Mouse (Mus musculus) forebrain, postnatal 0 days (tissue): ENCODE measurements around the gene Grm7. TPM values are rescaled to one million over a fixed set of nuclear protein-coding genes. Genes with fewer than 3 reads are reported as not detected.

Experiments
- ATAC-seq: fragments of 200-750 bp; cut with Nextera tagmentation; 2 replicates; pipeline ENCODE4 v1.8.0; 2017; ENCODE audit warnings: mild to moderate bottlenecking, moderate library complexity
- DNase-seq: peaks from one replicate; pipeline ENCODE4 v3.0.0-alpha.2; 2015
- H3K27ac ChIP-seq: fragments of 300-500 bp; sonication (generic); 2 replicates; pipeline ENCODE4 v1.5.1; 2014; ENCODE audit warnings: low read depth, mild to moderate bottlenecking, antibody characterized with exemption, low read length, moderate library complexity, mixed read lengths
- H3K27me3 ChIP-seq: fragments of 300-500 bp; sonication (generic); 2 replicates; pipeline ENCODE4 v1.6.1; 2014; ENCODE audit warnings: mild to moderate bottlenecking, low read length, mixed read lengths; ENCODE audit not compliant: insufficient read depth
- H3K36me3 ChIP-seq: fragments of 300-500 bp; sonication (generic); 2 replicates; pipeline ENCODE4 v1.6.1; 2014; ENCODE audit warnings: mild to moderate bottlenecking, moderate library complexity; ENCODE audit not compliant: insufficient read depth
- H3K4me1 ChIP-seq: fragments of 300-500 bp; sonication (generic); 2 replicates; pipeline ENCODE4 v1.6.1; 2014; ENCODE audit warnings: antibody characterized with exemption; ENCODE audit not compliant: insufficient read depth
- H3K4me2 ChIP-seq: fragments of 300-500 bp; sonication (generic); 2 replicates; pipeline ENCODE4 v1.6.1; 2014; ENCODE audit warnings: low read depth, mild to moderate bottlenecking, moderate library complexity
- H3K4me3 ChIP-seq: fragments of 300-500 bp; sonication (generic); 2 replicates; pipeline ENCODE4 v1.5.1; 2014; ENCODE audit warnings: low read depth, low read length, mixed read lengths
- H3K9ac ChIP-seq: fragments of 300-500 bp; sonication (generic); 2 replicates; pipeline ENCODE4 v1.6.1; 2014; ENCODE audit warnings: mild to moderate bottlenecking
- H3K9me3 ChIP-seq: fragments of 300-500 bp; sonication (generic); 2 replicates; pipeline ENCODE4 v1.6.1; 2016; ENCODE audit warnings: low read length
- CTCF ChIP-seq: sonication (generic); IDR thresholded peaks from 2 replicates; pipeline ENCODE4 v1.5.1; 2016; ENCODE audit warnings: antibody characterized with exemption, control low read depth, low read depth
- WGBS: fragments of 180-500 bp; shearing (Covaris S2); extraction: QIAGEN DNeasy Blood & Tissue Kit; methylation state at CpG from one replicate; pipeline ENCODE4 v1.1.7; 2014; 5-methylcytosine and 5-hydroxymethylcytosine counted together
- polyA plus RNA-seq: library from polyadenylated mRNA; unstranded; fragments of >200 nt; fragmentation: Nextera tagmentation; extraction: Ambion mirVana; gene quantifications from 2 replicates; pipeline ENCODE4 v1.2.1, GENCODE M21; 2015
- total RNA-seq: library from RNA; depleted of rRNA; stranded (reverse); fragments of >200 nt; gene quantifications from 2 replicates; pipeline ENCODE4 v1.2.3, GENCODE M21; 2014

Gene Grm7
- total and polyA plus RNA-seq, 2 experiments from 2014 or later, result 20.7 to 40.7 TPM

DNA sequence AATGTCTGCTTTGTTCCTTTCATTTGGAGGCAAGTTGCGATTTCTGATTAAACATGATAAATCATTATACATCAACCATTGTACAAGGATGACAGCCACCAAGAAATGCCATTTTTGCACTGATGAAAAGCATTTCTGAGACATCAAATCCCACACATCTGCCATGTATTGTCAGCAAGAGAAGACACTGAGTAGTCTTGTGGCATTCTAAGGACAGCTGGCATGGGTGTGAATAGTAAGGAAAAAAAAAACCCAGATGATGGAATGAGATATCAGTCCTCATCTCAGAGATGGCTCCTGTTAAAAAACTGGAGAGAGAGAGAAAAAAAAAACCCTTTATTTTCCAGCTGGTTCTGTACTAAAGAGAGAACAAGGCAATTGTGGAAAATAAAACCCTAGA, 875.8 kb downstream of the Grm7 start:
- no peaks in the 10 kb centered on the region for H3K9me3 ChIP-seq
- DNase-seq (no peak), ATAC-seq (no peak)
- H3K27me3 ChIP-seq, result no peaks in the 10 kb centered on the region
- H3K4me2 ChIP-seq, result no peak overlapping the region
- H3K9ac ChIP-seq, result no peak overlapping the region
- no peaks in the 10 kb centered on the region for H3K36me3 ChIP-seq
- no peaks in the 10 kb centered on the region for H3K4me1 ChIP-seq
- no peak for TF ChIP-seq CTCF
- H3K27ac ChIP-seq, result no peak overlapping the region
- H3K4me3 ChIP-seq, result no peak overlapping the region
- 63% methylated on average over 1 of the region's 1 CpGs for WGBS

DNA sequence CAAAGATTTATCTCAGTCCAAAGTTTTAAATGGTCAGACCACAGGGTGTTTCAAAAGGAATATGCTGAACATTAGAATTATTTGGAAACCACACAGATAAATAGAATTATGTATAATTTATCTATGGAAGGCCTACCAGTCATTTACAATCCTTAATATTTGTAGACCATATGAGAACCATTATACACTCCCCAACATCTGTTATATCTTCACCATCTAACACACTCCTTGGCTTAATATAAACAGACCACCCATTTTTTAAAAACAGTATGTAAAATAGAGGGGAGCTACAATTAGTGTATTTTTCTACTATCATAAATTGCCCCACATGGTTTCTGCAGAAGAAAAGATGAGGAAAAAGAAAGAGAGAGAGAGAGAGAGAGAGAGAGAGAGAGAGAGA, 876.7 kb downstream of the Grm7 start:
- no peak for TF ChIP-seq CTCF
- H3K36me3 ChIP-seq, result no peaks in the 10 kb centered on the region
- H3K27ac ChIP-seq, result no peak overlapping the region
- H3K4me2 ChIP-seq, result no peak overlapping the region
- H3K4me3 ChIP-seq, result no peak overlapping the region
- no peak overlapping the region for H3K9ac ChIP-seq
- H3K27me3 ChIP-seq, result no peaks in the 10 kb centered on the region
- ATAC-seq, result no peak
- no peaks in the 10 kb centered on the region for H3K4me1 ChIP-seq
- no peak for DNase-seq
- no peaks in the 10 kb centered on the region for H3K9me3 ChIP-seq

DNA sequence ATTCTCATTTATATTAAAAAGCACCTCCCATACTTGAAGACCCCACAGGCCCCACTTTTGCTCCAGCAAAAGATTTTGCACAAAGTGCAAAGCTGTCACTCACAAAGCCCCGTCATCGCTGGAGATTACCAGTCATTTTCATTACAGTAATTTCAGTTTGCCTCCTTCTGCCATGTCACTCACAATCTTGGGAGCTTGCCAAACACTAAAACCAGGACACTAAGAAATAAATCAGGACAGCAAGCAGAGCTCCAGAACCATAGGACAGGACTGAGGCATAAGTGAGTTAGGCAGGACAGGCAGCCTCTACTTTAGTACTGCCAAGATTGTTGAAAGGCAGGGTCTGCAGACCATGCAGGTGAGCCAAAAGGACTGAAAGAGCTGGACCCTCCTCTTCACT, 884.6 kb downstream of the Grm7 start:
- Histone ChIP-seq H3K27me3 (no peaks in the 10 kb centered on the region), H3K4me3 (no peak overlapping the region), H3K4me2 (no peak overlapping the region), H3K9me3 (no peaks in the 10 kb centered on the region), H3K36me3 (no peaks in the 10 kb centered on the region), H3K4me1 (no peaks in the 10 kb centered on the region), H3K27ac (no peak overlapping the region), H3K9ac (no peak overlapping the region)
- ATAC-seq (peak; percentile 36), DNase-seq (peak; percentile 41)
- no peak for TF ChIP-seq CTCF
- 22% methylated on average over 2 of the region's 2 CpGs for WGBS

DNA sequence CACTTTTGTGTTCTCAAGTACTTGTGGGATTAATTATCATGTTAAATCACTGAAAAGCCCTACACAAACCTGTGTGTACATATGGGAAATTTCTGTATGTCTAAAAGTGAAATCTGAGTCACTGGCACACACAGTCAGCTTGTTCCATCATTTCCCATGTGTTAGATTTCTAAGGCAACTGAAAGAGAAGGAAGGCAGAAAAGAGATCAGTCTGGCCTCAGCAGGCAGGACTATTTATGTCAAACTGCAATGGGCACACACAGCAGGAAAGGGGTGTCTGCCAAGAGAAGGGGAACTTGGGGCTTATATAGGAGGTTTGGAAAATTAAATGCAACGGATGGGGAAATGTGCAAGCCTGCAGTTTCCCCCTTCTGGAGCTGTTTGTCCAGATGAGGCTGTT, 913.2 kb downstream of the Grm7 start:
- DNase-seq (no peak), ATAC-seq (no peak)
- no peak overlapping the region for H3K4me3 ChIP-seq
- 31% methylated on average over 1 of the region's 1 CpGs for WGBS
- no peak for TF ChIP-seq CTCF
- no peaks in the 10 kb centered on the region for H3K27me3 ChIP-seq
- H3K4me2 ChIP-seq, result no peak overlapping the region
- no peaks in the 10 kb centered on the region for H3K9me3 ChIP-seq
- no peak overlapping the region for H3K9ac ChIP-seq
- no peaks in the 10 kb centered on the region for H3K36me3 ChIP-seq
- no peaks in the 10 kb centered on the region for H3K4me1 ChIP-seq
- H3K27ac ChIP-seq, result no peak overlapping the region

DNA sequence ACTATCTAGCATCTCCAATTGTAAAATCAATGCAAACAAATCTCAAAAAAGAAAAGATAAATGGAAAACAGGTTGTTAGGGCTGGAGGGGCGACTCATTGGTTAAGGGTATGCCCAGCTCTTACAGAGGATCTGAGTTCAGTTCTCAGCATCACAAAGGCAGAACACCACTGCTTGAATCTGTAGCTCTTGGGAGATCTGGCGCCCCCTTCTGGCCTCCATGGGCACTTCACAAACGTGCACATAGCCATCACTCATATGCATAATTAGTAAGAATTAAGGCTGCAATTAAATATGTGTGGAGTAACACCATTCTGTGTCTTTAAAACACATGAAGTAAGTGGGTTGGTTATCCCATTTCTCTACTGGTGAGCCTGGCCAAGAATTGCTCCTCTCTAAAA, 914.1 kb downstream of the Grm7 start:
- no peaks in the 10 kb centered on the region for H3K4me1 ChIP-seq
- H3K9me3 ChIP-seq, result no peaks in the 10 kb centered on the region
- DNase-seq (no peak), ATAC-seq (no peak)
- H3K4me2 ChIP-seq, result no peak overlapping the region
- peak; percentile 18; the same call in 1 of the 2 replicates for TF ChIP-seq CTCF
- H3K27me3 ChIP-seq, result no peaks in the 10 kb centered on the region
- no peak overlapping the region for H3K9ac ChIP-seq
- WGBS, result 75% methylated on average over 3 of the region's 3 CpGs
- H3K27ac ChIP-seq, result no peak overlapping the region
- no peaks in the 10 kb centered on the region for H3K36me3 ChIP-seq
- H3K4me3 ChIP-seq, result no peak overlapping the region

DNA sequence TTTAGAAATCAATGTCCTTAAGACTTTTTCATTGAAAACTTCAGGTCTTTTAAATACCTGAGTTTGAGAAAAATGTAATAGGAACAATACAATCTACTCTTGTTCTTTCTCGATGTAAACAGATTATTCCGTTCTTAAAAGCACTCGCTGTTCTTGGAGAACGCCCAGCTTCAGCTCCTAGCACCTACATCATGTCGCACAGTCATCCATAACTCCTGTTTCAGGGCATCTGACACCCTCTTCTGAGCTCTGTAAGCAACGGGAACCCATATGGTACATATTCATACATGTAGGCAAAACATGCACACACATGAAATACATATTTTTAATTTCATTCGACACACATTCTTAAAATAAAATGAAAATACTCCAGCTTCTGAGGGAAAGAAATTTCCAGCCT, 916.0 kb downstream of the Grm7 start:
- ATAC-seq (no peak), DNase-seq (peak; percentile 7)
- Histone ChIP-seq H3K9me3 (no peaks in the 10 kb centered on the region), H3K4me2 (no peak overlapping the region), H3K27me3 (no peaks in the 10 kb centered on the region), H3K27ac (no peak overlapping the region), H3K4me1 (no peaks in the 10 kb centered on the region), H3K4me3 (no peak overlapping the region), H3K9ac (no peak overlapping the region), H3K36me3 (no peaks in the 10 kb centered on the region)
- no peak for TF ChIP-seq CTCF
- 74% methylated on average over 7 of the region's 7 CpGs for WGBS

DNA sequence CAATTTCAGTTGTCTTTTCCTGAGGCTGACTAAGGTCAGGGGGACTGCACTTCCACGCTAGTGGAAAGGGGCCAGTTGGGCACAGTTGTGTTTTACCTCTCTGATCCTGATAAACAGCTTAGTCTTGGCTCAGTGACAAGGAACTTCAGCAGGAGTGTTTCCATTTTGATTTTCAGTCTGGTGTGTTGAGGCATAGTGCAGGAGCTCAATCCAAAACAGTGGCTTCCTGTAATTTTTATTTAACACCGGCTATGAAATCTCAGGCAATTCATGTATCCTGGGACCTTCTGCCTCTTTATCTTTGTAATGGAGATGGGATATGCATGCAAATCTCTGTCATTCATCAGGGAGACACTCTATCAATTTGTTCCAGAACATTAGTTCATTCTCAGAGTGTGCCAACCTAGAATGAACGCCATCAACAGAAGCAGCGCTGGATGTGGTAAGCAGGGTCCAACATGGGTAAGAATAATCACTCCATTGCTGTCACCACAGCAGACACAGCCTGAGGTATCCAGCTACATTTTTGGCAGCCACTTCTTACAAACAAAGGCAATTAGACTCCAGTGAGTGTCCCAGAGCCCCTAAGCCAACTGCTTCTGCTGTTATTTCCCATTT, 926.2 kb downstream of the Grm7 start:
- no peak for DNase-seq
- Histone ChIP-seq H3K9me3 (no peaks in the 10 kb centered on the region), H3K27ac (no peak overlapping the region), H3K4me2 (no peak overlapping the region), H3K36me3 (no peaks in the 10 kb centered on the region), H3K9ac (no peak overlapping the region), H3K4me3 (no peak overlapping the region), H3K27me3 (no peaks in the 10 kb centered on the region), H3K4me1 (no peaks in the 10 kb centered on the region)
- ATAC-seq, result 0 out of 2 replicates have a peak, but pooled peaks have one; percentile 36
- WGBS, result 70% methylated on average over 4 of the region's 4 CpGs
- no peak for TF ChIP-seq CTCF
